Mouse (Mus musculus): Measurements from ENCODE around the gene Gm20388. TPM values are rescaled to one million over a fixed set of nuclear protein-coding genes. Genes with fewer than 3 reads are reported as not detected.

The Gm20388 gene
- total and polyA plus RNA-seq, 2 experiments from 2014 or later: 51.3 TPM; not detected in 1

DNA sequence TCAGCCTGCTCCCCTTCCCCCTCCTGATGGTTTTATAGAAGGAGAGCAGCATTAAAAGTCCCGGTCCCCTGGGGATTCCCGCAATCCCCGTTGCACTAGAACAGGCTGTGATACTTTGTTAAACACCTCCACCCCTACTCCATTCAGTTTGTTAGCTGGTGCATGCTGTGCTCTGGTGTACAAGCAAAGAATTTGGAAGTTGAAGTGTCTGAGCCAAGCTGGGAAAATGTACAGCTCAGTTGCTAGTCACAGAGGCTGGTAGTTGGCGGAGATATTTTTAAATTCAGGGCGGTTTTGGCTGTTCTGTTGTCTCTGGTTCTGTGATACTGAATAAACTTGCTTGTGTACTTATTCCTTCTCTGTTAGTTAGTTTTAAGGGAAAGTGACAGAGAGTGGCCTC is 42.1 kb downstream of the Gm20388 start:
- no peak overlapping the region for H3K27ac ChIP-seq (ENCODE audit: low read depth, low read length)
- DNase-seq: peak; percentile 23
- H3K36me3 ChIP-seq (ENCODE audit: insufficient read depth): peaks cover 90% of the 10 kb centered on the region
- no peaks in the 10 kb centered on the region for H3K9me3 ChIP-seq (ENCODE audit: low read length)
- no peak for TF ChIP-seq CTCF (IDR thresholded peaks at IDR 0.05; ENCODE audit: low read depth)
- 52% methylated on average over 5 of the region's 5 CpGs for WGBS
- no peak overlapping the region for H3K9ac ChIP-seq
- H3K4me3 ChIP-seq (ENCODE audit: low read depth, low read length): no peak overlapping the region
- no peaks in the 10 kb centered on the region for H3K4me1 ChIP-seq (ENCODE audit: insufficient read depth)
- H3K27me3 ChIP-seq (ENCODE audit: insufficient read depth, low read length): no peaks in the 10 kb centered on the region
- no peak for ATAC-seq
- no peak overlapping the region for H3K4me2 ChIP-seq (ENCODE audit: low read depth)

DNA sequence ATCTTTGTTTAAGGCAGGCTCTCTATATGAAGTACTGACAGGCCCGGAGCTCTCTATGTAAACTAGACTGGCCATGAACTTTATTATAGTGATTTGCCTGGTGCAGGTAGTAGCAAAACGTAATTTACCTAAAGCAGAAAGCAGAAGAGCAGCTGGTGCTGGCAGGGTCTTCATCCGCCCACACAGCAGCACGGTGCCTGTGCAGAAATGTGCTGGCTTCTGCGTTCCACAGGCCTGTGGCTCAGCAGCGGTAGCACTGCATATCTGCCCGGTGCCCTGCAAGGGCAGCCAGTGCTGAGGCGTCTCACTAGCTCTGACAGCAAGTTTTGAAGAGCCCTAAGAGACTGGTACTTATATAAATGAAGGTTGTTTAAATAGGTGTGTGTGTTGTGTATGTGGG is 44.7 kb downstream of the Gm20388 start:
- Histone ChIP-seq H3K27me3 (ENCODE audit: insufficient read depth, low read length) (no peaks in the 10 kb centered on the region), H3K4me1 (ENCODE audit: insufficient read depth) (0 out of 2 replicates have a peak, but pooled peaks cover 2% of the 10 kb centered on the region), H3K9me3 (ENCODE audit: low read length) (no peaks in the 10 kb centered on the region), H3K9ac (no peak overlapping the region), H3K4me3 (ENCODE audit: low read depth, low read length) (no peak overlapping the region), H3K4me2 (ENCODE audit: low read depth) (no peak overlapping the region), H3K27ac (ENCODE audit: low read depth, low read length) (no peak overlapping the region), H3K36me3 (ENCODE audit: insufficient read depth) (peaks cover 78% of the 10 kb centered on the region)
- WGBS: 93% methylated on average over 8 of the region's 8 CpGs
- no peak for TF ChIP-seq CTCF (IDR thresholded peaks at IDR 0.05; ENCODE audit: low read depth)
- no peak for ATAC-seq
- DNase-seq: no peak

DNA sequence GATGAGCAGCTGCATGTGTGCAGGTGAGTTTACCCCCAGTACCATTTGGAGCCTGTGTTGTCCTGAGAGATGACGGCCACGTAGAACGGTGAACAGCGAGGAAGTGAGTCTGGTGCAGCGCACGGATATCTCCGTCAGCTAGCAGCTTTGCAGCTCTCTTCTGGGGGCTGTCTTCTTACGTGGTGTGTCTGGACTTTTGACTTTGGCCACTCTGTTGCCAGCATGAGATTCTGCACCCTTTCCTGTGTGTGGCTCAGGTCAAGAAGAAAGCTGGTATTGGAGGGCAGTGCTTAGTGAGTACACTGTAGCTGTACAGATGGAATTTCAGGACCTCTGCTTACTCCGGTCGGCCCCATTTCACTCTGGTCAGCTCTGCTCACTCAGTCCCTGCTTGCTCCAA is 47.4 kb downstream of the Gm20388 start:
- Histone ChIP-seq H3K4me2 (ENCODE audit: low read depth) (no peak overlapping the region), H3K4me1 (ENCODE audit: insufficient read depth) (0 out of 2 replicates have a peak, but pooled peaks cover 3% of the 10 kb centered on the region), H3K4me3 (ENCODE audit: low read depth, low read length) (no peak overlapping the region), H3K9me3 (ENCODE audit: low read length) (no peaks in the 10 kb centered on the region), H3K36me3 (ENCODE audit: insufficient read depth) (peaks cover 50% of the 10 kb centered on the region), H3K27me3 (ENCODE audit: insufficient read depth, low read length) (no peaks in the 10 kb centered on the region), H3K9ac (no peak overlapping the region), H3K27ac (ENCODE audit: low read depth, low read length) (no peak overlapping the region)
- 97% methylated on average over 10 of the region's 10 CpGs for WGBS
- ATAC-seq (no peak), DNase-seq (no peak)
- no peak for TF ChIP-seq CTCF (IDR thresholded peaks at IDR 0.05; ENCODE audit: low read depth)

DNA sequence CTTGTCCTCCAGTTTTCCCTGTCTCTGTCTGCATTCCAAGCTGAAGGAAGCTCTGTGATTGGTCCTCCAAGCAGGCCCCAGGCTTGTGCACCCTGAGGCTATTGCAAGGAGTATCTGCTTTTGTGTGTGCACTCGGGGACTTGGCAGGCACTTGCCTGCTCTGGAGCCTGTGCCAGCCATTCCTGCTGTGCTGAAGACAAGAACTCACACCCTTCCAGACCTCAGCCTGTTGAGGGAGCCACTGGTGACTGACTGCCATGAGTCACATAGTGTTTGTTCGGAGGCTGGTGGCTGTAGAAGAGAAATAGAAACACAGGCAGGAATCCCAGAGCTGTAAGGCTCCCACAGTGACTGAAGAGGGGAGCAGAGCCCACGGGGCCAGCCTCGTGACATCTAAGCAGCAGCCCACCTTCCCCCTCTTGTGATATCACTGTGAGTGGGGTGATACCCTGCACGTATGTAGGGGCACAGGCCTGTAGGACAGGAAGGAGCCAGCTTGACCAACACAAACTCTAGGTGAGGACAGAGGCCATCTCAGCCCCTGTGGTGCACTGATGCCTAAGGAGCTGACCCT is 50.0 kb downstream of the Gm20388 start:
- Histone ChIP-seq H3K27ac (ENCODE audit: low read depth, low read length) (0 out of 2 replicates have a peak overlapping the region, but pooled peaks have one; percentile 52), H3K9me3 (ENCODE audit: low read length) (no peaks in the 10 kb centered on the region), H3K36me3 (ENCODE audit: insufficient read depth) (peaks cover 25% of the 10 kb centered on the region), H3K4me1 (ENCODE audit: insufficient read depth) (0 out of 2 replicates have a peak, but pooled peaks cover 3% of the 10 kb centered on the region), H3K9ac (no peak overlapping the region), H3K4me2 (ENCODE audit: low read depth) (no peak overlapping the region), H3K4me3 (ENCODE audit: low read depth, low read length) (no peak overlapping the region), H3K27me3 (ENCODE audit: insufficient read depth, low read length) (no peaks in the 10 kb centered on the region)
- DNase-seq: peak; percentile 79
- peak; percentile 46 for TF ChIP-seq CTCF (IDR thresholded peaks at IDR 0.05; ENCODE audit: low read depth)
- ATAC-seq: peak; percentile 89
- 36% methylated on average over 5 of the region's 5 CpGs for WGBS

DNA sequence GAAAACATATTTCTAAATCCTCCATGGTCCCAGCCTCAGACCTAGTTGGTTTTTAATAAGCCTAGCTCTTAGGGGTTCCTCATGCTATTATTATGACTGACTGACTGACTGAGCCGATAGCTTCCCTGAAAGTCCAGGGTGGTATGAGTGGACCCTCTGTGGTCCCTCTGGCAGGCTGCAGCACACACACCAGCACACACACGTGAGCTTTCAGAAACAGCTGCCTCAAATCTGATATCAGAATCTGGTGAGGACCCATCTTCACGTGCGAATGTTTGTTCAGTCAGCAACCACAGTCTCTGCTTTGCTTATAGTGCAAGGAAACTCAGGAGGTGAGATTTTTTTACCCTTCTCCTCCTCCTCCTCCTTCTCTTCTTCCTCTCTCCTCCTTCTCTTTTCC is 54.2 kb downstream of the Gm20388 start:
- no peak for TF ChIP-seq CTCF (IDR thresholded peaks at IDR 0.05; ENCODE audit: low read depth)
- Histone ChIP-seq H3K4me3 (ENCODE audit: low read depth, low read length) (no peak overlapping the region), H3K9ac (no peak overlapping the region), H3K36me3 (ENCODE audit: insufficient read depth) (no peaks in the 10 kb centered on the region), H3K27me3 (ENCODE audit: insufficient read depth, low read length) (no peaks in the 10 kb centered on the region), H3K4me1 (ENCODE audit: insufficient read depth) (0 out of 2 replicates have a peak, but pooled peaks cover 3% of the 10 kb centered on the region), H3K27ac (ENCODE audit: low read depth, low read length) (no peak overlapping the region), H3K9me3 (ENCODE audit: low read length) (no peaks in the 10 kb centered on the region), H3K4me2 (ENCODE audit: low read depth) (no peak overlapping the region)
- ATAC-seq: no peak
- 76% methylated on average over 4 of the region's 4 CpGs for WGBS
- no peak for DNase-seq

DNA sequence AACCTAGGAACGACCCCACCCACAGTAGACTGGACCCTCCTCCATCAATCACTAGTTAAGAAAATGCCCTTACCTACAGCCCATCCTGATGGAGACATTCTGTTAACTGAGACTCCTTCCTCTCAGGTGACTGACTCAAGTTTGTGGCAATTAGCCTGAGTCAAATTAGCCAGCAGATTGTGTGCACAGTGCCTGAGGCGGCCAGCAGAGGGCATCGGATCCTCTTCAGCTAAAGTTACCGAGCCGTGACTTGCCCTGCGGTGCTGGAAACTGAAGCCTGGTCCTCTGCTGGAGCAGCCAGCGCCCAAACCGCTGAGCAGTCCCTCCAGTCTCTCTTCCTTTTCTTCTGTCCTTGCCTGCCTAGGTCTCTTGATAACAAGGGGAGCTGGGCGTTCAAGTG is 56.8 kb downstream of the Gm20388 start:
- H3K27me3 ChIP-seq (ENCODE audit: insufficient read depth, low read length): no peaks in the 10 kb centered on the region
- 89% methylated on average over 9 of the region's 9 CpGs for WGBS
- no peaks in the 10 kb centered on the region for H3K9me3 ChIP-seq (ENCODE audit: low read length)
- H3K27ac ChIP-seq (ENCODE audit: low read depth, low read length): no peak overlapping the region
- H3K36me3 ChIP-seq (ENCODE audit: insufficient read depth): no peaks in the 10 kb centered on the region
- H3K4me2 ChIP-seq (ENCODE audit: low read depth): no peak overlapping the region
- no peaks in the 10 kb centered on the region for H3K4me1 ChIP-seq (ENCODE audit: insufficient read depth)
- TF ChIP-seq CTCF (IDR thresholded peaks at IDR 0.05; ENCODE audit: low read depth): no peak
- ATAC-seq (no peak), DNase-seq (no peak)
- H3K4me3 ChIP-seq (ENCODE audit: low read depth, low read length): no peak overlapping the region
- no peak overlapping the region for H3K9ac ChIP-seq

DNA sequence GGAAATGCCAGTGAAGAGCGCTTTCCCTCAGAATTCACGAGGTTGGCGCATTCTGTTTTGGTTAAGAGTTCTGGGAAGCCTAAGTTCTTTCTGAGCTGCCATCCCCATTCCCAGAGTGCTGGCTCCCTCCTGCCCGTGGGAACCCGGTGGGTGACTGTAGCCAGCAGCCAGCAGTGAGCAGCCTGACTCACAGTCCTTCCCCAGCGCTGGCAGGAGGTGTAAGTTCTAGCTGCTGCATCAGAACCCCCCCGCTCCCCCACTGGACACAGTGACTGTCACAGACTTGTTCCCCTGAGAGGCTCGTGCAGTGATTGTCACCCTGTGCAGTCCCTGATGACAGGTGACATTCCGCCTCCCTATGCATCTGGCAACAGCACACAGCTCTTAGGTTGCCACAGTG is 59.5 kb downstream of the Gm20388 start:
- Histone ChIP-seq H3K9ac (no peak overlapping the region), H3K4me1 (ENCODE audit: insufficient read depth) (no peaks in the 10 kb centered on the region), H3K27me3 (ENCODE audit: insufficient read depth, low read length) (no peaks in the 10 kb centered on the region), H3K36me3 (ENCODE audit: insufficient read depth) (no peaks in the 10 kb centered on the region), H3K9me3 (ENCODE audit: low read length) (no peaks in the 10 kb centered on the region), H3K4me2 (ENCODE audit: low read depth) (no peak overlapping the region), H3K27ac (ENCODE audit: low read depth, low read length) (no peak overlapping the region), H3K4me3 (ENCODE audit: low read depth, low read length) (no peak overlapping the region)
- no peak for TF ChIP-seq CTCF (IDR thresholded peaks at IDR 0.05; ENCODE audit: low read depth)
- no peak for DNase-seq
- WGBS: 76% methylated on average over 9 of the region's 9 CpGs
- no peak for ATAC-seq

Data from forebrain, postnatal 0 days (tissue).